Mouse (Mus musculus) embryonic facial prominence, embryonic 15.5 days (tissue): ENCODE results near the gene Setd1a. TPM values are rescaled to one million over a fixed set of nuclear protein-coding genes. Genes with fewer than 3 reads are reported as not detected.

ENCODE experiments used
- ATAC-seq: fragments of 200-750 bp; cut with Nextera tagmentation; 2 replicates; pipeline ENCODE4 v1.8.0; 2017; ENCODE audit warnings: low read depth, moderate TSS enrichment; ENCODE audit not compliant: insufficient number of reproducible peaks, low FRiP score, low TSS enrichment
- H3K27ac ChIP-seq: fragments of 300-500 bp; sonication (generic); replicated peaks from 2 replicates; pipeline ENCODE4 v1.5.1; 2015; ENCODE audit warnings: mild to moderate bottlenecking, inconsistent platforms
- H3K27me3 ChIP-seq: fragments of 300-500 bp; sonication (generic); 2 replicates; pipeline ENCODE4 v1.6.1; 2015; ENCODE audit warnings: inconsistent platforms
- H3K36me3 ChIP-seq: fragments of 300-500 bp; sonication (generic); 2 replicates; pipeline ENCODE4 v1.6.1; 2015; ENCODE audit warnings: mild to moderate bottlenecking, inconsistent platforms
- H3K4me1 ChIP-seq: fragments of 300-500 bp; sonication (generic); 2 replicates; pipeline ENCODE4 v1.6.1; 2015; ENCODE audit warnings: inconsistent platforms
- H3K4me2 ChIP-seq: fragments of 300-500 bp; sonication (generic); replicated peaks from 2 replicates; pipeline ENCODE4 v1.6.1; 2015; ENCODE audit warnings: mild to moderate bottlenecking, inconsistent platforms
- H3K4me3 ChIP-seq: fragments of 300-500 bp; sonication (generic); replicated peaks from 2 replicates; pipeline ENCODE4 v1.5.1; 2015; ENCODE audit warnings: mild to moderate bottlenecking, inconsistent platforms
- H3K9ac ChIP-seq: fragments of 300-500 bp; sonication (generic); 2 replicates; pipeline ENCODE4 v1.6.1; 2015; ENCODE audit warnings: inconsistent platforms
- H3K9me3 ChIP-seq: fragments of 300-500 bp; sonication (generic); replicated peaks from 2 replicates; pipeline ENCODE4 v1.6.1; 2016; ENCODE audit warnings: inconsistent platforms
- WGBS: fragments of 180-500 bp; shearing (Covaris S2); methylation state at CpG from one replicate; pipeline ENCODE4 v1.1.7; 2015; 5-methylcytosine and 5-hydroxymethylcytosine counted together
- polyA plus RNA-seq: library from polyadenylated mRNA; unstranded; fragments of >200 nt; fragmentation: Nextera tagmentation; extraction: Ambion mirVana; gene quantifications from 2 replicates; pipeline ENCODE4 v1.2.1, GENCODE M21; 2015

The Setd1a gene
- polyA plus RNA-seq, 1 experiment from 2014 or later, result 26.3 TPM

DNA sequence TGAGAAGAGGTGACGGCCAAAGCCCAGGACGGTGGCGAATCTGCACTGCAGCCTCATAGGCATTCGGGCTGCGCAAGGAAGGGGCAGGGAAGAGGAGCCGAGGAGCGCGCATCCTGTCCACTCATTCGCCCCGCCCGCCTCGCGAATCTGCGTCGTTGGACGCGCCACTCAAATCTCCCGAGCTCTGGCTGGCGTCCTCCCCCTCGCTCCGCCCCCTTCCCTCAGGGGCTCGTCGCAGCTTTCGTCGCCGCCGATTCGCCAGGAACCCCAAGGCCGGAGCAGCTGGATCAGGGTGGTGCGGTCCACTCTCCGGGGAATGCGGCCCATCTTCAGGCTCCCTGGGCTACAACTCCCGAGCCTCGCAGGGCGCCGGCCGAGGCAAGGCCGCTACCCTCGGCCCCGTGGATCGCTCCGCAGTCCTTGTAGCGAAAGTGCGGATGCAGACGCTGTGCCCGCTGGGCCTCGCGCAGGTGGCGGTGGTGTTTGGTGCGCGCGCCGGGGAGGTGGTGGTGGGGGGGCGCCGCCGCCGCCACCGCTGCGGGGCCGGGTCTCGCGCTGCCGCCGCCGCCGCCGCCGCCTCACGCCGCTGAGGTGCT, 506 bp downstream of the Setd1a start:
- peaks cover 31% of the 10 kb centered on the region for H3K36me3 ChIP-seq
- ATAC-seq, result peak; percentile 90
- under 1% methylated on average over 69 of the region's 70 CpGs for WGBS
- H3K4me3 ChIP-seq, result peak overlapping the region; percentile 87
- peak overlapping the region; percentile 83 for H3K9ac ChIP-seq
- H3K4me2 ChIP-seq, result peak overlapping the region; percentile 79
- H3K27me3 ChIP-seq, result no peaks in the 10 kb centered on the region
- H3K27ac ChIP-seq, result peak overlapping the region; percentile 99
- H3K4me1 ChIP-seq, result peaks cover 24% of the 10 kb centered on the region
- no peaks in the 10 kb centered on the region for H3K9me3 ChIP-seq

DNA sequence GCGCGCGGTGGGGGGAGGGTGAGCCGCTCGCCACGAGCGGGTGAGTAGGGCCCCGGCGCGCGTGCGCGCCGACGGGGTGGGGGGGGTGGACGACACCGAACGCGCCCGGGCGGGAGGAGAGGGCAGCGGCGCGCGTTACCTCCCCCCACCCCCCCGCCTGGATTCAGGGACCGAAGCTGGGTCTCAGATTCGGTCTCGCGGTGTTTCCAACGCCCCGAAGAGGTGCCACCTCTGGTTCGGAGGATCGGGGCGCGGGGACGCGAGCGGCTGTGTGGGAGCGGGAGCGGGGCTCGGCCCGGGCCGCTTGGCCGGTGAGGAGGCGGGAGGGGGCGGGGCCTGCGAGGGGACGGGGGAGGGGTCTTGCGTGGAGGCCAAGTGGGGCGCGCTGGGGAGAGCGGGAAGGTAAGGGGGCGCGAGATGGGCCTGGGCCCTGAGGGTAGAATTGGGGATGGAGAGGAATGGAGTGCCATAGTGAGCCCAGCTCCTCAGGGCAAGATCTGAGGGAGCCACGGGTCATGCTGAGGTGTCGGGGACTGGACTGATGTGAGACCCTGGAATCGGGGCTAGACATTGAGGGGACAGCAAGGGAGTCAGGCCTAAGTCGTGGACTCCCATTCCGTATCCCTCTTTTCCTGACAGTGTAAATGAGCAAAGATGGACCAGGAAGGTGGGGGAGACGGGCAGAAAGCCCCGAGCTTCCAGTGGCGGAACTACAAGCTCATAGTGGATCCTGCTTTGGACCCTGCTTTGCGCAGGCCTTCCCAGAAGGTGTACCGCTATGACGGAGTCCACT, 1.2 kb downstream of the Setd1a start:
- Histone ChIP-seq H3K36me3 (peaks cover 38% of the 10 kb centered on the region), H3K9ac (peak overlapping the region; percentile 83), H3K27me3 (no peaks in the 10 kb centered on the region), H3K4me1 (peaks cover 24% of the 10 kb centered on the region), H3K4me3 (peak overlapping the region; percentile 87), H3K27ac (peak overlapping the region; percentile 99), H3K4me2 (peak overlapping the region; percentile 79), H3K9me3 (no peaks in the 10 kb centered on the region)
- WGBS, result 2% methylated on average over 62 of the region's 66 CpGs
- peak; percentile 51 for ATAC-seq

DNA sequence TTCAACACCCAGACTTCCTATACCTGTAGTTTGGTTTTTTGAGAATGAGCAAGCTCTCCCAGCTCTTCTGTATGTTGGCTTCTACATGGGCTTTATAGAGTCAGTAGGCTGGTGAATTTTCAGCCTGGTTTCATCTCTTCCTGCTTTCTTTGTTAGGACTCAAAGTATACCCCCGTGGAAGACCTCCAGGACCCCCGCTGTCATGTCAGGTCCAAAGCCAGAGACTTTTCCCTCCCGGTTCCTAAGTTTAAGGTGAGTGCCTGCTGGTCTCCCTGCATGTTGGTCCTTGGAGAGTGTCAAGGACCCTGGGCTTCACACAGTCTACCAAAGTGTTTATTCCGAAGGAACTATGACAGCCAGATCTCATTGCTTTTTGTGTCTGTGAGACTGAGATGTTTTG, 1.9 kb downstream of the Setd1a start:
- H3K4me1 ChIP-seq, result peaks cover 24% of the 10 kb centered on the region
- peaks cover 41% of the 10 kb centered on the region for H3K36me3 ChIP-seq
- H3K9ac ChIP-seq, result peak overlapping the region; percentile 83
- peak overlapping the region; percentile 87 for H3K4me3 ChIP-seq
- no peak overlapping the region for H3K27ac ChIP-seq
- H3K9me3 ChIP-seq, result no peaks in the 10 kb centered on the region
- no peak for ATAC-seq
- no peaks in the 10 kb centered on the region for H3K27me3 ChIP-seq
- 78% methylated on average over 4 of the region's 4 CpGs for WGBS
- H3K4me2 ChIP-seq, result peak overlapping the region; percentile 79

DNA sequence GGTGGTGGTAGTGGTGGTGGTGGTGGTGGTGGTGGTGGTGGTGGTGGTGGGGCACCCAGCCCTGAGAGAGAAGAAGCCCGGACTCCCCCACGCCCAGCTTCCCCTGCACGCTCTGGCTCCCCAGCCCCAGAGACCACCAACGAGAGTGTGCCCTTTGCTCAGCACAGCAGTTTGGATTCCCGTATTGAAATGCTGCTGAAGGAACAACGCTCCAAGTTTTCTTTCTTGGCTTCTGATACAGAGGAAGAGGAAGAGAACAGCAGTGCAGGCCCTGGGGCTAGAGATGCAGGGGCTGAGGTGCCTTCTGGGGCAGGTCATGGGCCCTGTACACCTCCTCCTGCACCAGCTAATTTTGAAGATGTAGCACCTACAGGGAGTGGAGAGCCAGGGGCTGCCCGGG, 8.8 kb downstream of the Setd1a start, which contains the start of gene Gm49388:
Gene Gm49388 (plus strand): TSS at position 301 of the 400 bp plus-strand sequence.
- no peak for ATAC-seq
- no peaks in the 10 kb centered on the region for H3K9me3 ChIP-seq
- 89% methylated on average over 7 of the region's 7 CpGs for whole genome bisulfite sequencing
- H3K4me1 ChIP-seq, result no peaks in the 10 kb centered on the region
- H3K4me2 ChIP-seq, result no peak within 1 kb of the TSS
- H3K27me3 ChIP-seq, result no peaks in the 10 kb centered on the region
- H3K27ac ChIP-seq, result no peak within 1 kb of the TSS
- H3K4me3 ChIP-seq, result no peak within 1 kb of the TSS
- H3K36me3 ChIP-seq, result peaks cover 97% of the 10 kb centered on the region
- H3K9ac ChIP-seq, result no peak within 1 kb of the TSS

DNA sequence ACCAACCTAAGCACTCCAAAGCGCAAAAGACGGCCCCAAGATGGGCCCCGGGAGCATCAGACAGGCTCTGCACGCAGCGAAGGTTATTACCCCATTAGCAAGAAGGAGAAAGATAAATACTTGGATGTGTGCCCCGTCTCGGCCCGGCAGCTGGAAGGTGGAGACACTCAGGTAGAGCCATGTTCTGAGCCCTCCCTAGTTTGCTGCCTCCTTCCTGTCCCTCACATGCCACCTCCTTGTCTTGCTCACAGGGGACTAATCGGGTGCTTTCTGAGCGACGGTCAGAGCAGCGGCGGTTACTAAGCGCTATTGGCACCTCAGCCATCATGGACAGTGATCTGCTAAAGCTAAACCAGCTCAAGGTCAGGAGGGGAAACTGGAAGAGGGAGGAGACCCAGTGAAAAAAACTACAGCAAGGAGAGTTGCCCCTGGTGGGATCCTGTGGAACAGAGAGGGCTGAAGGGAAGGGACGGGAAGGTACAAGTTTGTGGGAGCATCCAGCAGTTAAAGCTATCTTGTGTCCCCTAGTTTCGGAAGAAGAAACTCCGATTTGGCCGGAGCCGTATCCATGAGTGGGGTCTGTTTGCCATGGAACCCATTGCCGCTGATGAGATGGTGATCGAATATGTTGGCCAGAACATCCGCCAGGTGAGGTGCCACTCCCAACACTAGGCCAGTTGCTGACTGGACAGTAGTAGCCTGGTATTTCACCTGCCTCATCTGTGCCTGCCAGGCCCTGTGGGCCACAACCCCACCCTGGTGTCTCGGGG, 20.8 kb downstream of the Setd1a start:
- no peaks in the 10 kb centered on the region for H3K27me3 ChIP-seq
- H3K4me3 ChIP-seq, result no peak overlapping the region
- H3K9ac ChIP-seq, result no peak overlapping the region
- H3K36me3 ChIP-seq, result peaks cover 83% of the 10 kb centered on the region
- no peak for ATAC-seq
- no peak overlapping the region for H3K4me2 ChIP-seq
- H3K4me1 ChIP-seq, result peaks cover 14% of the 10 kb centered on the region
- no peaks in the 10 kb centered on the region for H3K9me3 ChIP-seq
- 89% methylated on average over 23 of the region's 23 CpGs for WGBS
- H3K27ac ChIP-seq, result no peak overlapping the region

DNA sequence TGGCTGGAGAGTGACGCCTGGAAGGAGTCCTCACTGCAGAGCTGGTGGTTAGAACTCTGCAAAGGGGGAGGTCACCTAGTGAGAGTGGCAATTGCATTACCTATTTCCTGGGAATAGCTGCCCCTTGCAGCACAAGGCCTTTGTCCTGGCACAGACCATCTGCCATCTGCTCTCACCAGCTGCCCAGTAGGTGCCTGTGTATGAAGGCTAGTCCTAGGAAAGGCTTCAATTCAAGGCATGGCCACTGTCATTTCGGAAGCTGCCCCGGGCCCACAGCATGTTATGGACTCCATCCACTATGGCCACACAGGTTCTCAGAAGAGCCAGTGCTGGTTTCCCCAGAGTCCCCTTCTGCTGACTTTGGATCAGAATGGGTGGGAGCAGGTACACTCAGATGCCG, 22.1 kb downstream of the Setd1a start:
- Histone ChIP-seq H3K4me3 (no peak overlapping the region), H3K9me3 (no peaks in the 10 kb centered on the region), H3K4me1 (peaks cover 14% of the 10 kb centered on the region), H3K27ac (no peak overlapping the region), H3K9ac (no peak overlapping the region), H3K27me3 (no peaks in the 10 kb centered on the region), H3K4me2 (no peak overlapping the region), H3K36me3 (peaks cover 82% of the 10 kb centered on the region)
- WGBS, result 87% methylated on average over 4 of the region's 4 CpGs
- no peak for ATAC-seq

DNA sequence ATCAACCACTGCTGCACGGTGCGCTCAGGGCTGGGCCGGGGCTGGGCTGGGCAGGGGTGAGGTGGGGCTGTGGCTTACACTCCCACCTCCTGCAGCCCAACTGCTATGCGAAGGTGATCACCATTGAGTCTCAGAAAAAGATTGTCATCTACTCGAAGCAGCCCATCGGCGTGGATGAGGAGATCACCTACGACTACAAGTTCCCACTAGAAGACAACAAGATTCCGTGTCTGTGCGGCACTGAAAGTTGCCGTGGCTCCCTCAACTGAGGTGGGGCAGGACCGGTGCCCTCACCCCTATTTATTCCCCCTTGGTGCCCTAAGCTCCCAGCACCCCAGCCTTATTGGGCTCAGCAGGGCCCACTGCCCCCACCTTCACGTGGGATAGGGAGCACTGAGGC, 22.7 kb downstream of the Setd1a start:
- Histone ChIP-seq H3K27ac (no peak overlapping the region), H3K27me3 (no peaks in the 10 kb centered on the region), H3K9ac (no peak overlapping the region), H3K4me3 (no peak overlapping the region), H3K4me1 (peaks cover 14% of the 10 kb centered on the region), H3K4me2 (no peak overlapping the region), H3K9me3 (no peaks in the 10 kb centered on the region), H3K36me3 (peaks cover 81% of the 10 kb centered on the region)
- WGBS, result 90% methylated on average over 13 of the region's 13 CpGs
- no peak for ATAC-seq

DNA sequence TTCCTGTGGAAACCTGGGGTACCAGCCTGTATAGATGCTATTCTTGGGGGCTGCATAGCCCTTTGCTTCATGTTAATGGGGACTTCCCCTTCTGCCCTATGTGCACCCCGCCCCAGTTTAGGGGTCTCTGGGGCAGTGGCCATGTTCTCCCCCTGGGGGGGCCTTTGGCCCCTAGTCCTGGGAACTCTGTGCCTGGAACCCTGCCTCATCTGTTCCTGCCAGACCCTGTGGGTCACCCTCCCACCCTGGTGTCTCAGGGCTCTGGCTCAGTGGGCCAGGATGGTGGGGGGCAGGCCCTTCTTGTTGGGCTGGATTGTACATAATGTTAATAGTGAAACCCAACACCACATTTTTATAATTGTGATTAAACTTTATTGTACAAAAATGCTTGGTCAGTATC, 23.3 kb downstream of the Setd1a start:
- Histone ChIP-seq H3K36me3 (peaks cover 83% of the 10 kb centered on the region), H3K4me3 (no peak overlapping the region), H3K27ac (no peak overlapping the region), H3K9ac (no peak overlapping the region), H3K4me1 (peaks cover 14% of the 10 kb centered on the region), H3K9me3 (no peaks in the 10 kb centered on the region), H3K27me3 (no peaks in the 10 kb centered on the region), H3K4me2 (no peak overlapping the region)
- ATAC-seq, result no peak
- 88% methylated on average over 1 of the region's 1 CpGs for WGBS

DNA sequence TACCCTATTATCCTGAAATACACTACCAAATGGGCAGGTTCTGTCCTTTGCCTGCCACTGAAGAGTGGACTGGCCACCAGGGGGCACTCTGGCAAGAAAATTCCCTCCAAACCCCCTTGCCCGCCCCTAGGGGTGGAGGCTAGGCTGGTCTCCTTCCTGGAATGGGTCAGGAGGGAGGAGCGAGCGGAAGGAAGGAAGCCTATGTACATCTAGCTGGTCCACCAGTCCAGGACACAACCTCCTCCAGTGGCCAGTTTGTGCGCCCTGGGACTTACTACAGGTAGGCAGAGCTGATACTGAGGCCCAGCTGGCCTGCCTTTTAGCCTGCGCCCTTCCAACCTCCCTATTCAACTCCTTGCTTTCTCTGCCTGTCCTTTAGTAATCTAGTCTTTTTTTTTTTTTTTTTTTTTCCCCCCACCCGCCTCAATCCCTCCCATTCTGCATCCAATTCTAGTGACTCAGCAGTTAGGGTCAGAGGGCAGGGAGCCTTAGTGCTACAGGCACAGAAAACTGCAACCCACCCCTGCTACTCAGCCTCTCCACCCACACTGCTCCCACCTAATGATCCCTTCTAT, 24.1 kb downstream of the Setd1a start, which contains the start of gene Hsd3b7:
Gene Hsd3b7 (plus strand): TSS at position 170 of the 575 bp plus-strand sequence.
- Histone ChIP-seq H3K9ac (no peak within 1 kb of the TSS), H3K36me3 (peaks cover 75% of the 10 kb centered on the region), H3K27ac (peak within 1 kb of the TSS; percentile 69), H3K9me3 (no peaks in the 10 kb centered on the region), H3K4me2 (peak within 1 kb of the TSS; percentile 49), H3K27me3 (no peaks in the 10 kb centered on the region), H3K4me3 (peak within 1 kb of the TSS; percentile 35), H3K4me1 (peaks cover 14% of the 10 kb centered on the region)
- 22% methylated on average over 6 of the region's 6 CpGs for WGBS
- ATAC-seq, result peak; percentile 79

DNA sequence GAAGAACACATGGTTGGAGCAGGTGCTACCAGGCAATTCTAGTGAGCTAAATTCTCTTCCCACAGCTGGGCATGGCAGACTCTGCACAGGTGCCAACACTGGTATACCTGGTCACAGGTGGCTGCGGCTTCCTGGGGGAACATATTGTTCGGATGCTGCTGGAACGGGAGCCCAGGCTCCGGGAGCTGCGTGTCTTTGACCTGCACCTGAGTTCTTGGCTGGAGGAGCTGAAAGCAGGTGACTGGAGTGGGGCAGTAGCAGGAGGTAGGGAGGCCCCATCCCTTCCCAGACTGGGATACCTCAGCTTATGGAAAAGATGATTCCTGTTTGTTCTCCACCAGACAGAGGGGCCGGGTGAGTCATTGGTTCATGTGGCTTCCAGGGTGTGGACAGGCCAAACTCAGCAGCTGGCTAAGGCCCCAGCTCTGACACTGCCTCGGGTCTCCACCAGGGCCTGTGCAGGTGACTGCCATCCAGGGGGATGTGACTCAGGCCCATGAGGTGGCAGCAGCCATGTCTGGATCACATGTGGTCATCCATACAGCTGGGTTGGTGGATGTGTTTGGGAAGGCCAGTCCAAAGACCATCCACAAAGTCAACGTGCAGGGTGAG, 24.6 kb downstream of the Setd1a start:
- ATAC-seq, result no peak
- H3K4me1 ChIP-seq, result peaks cover 14% of the 10 kb centered on the region
- H3K9me3 ChIP-seq, result no peaks in the 10 kb centered on the region
- no peaks in the 10 kb centered on the region for H3K27me3 ChIP-seq
- WGBS, result 90% methylated on average over 8 of the region's 8 CpGs
- peak overlapping the region; percentile 69 for H3K27ac ChIP-seq
- peaks cover 69% of the 10 kb centered on the region for H3K36me3 ChIP-seq
- H3K4me3 ChIP-seq, result peak overlapping the region; percentile 35
- no peak overlapping the region for H3K9ac ChIP-seq
- H3K4me2 ChIP-seq, result peak overlapping the region; percentile 49
